Mouse (Mus musculus) brain, embryonic 18.5 days (tissue): Measurements from ENCODE around the gene Lrrc10b.

Experiments used
- DNase-seq: peaks from one replicate; pipeline ENCODE4 v3.0.0-alpha.2; 2012; ENCODE audit warnings: low read depth, low spot score

Gene Lrrc10b

GRCm38 (mm10) chr19:10456752-10457483 lies at the start of gene Lrrc10b:
Lrrc10b (minus strand) TSS chr19:10457473.
- peak; percentile 55 for DNase-seq

- DNase-seq: no peak
These were observed 45.3 kb upstream of the Lrrc10b start for GRCm38 (mm10) chr19:10502571-10502970.

DNA sequence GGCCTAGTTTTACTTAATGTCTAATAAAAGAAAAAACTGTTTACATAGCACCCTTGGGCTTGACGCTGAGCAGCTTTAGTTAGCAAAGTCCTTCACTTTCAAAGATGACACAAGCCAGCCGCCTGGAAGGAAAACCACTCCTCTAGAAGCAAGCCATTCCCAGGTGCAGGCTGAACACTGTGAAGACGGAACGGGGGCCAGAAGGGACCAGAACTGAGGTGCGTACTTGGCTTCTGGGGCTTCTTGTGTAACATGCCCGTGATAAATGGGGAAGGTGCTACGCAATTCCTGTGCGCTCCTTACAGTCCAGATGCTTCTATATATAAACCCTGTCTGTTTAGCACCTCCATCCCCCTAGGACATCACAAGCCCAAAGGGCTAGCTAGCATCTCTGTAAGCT lies 43.3 kb upstream of the Lrrc10b start:
- DNase-seq: no peak

- no peak for DNase-seq
These were observed 40.4 kb upstream of the Lrrc10b start for GRCm38 (mm10) chr19:10497512-10498160.

DNA sequence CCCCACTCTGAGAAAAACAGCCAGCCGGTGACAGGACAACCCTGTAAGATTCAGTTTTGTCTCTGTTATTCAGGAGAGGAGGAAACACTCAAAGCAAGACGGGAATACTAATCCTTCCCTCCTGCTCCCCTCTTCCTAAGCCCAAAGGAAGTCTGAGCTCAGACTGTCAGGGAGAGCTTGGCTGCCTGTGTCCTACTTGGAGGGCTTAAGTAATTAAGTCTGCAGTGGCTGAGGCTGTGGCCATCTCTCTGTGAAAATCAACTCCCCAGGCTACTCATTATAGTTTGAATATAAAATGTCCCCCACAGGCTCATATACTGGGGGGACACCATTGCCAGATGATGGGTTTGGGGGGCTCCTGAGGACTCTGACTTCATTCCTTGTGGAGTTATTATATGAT lies 39.7 kb upstream of the Lrrc10b start:
- no peak for DNase-seq

GRCm38 (mm10) chr19:10495670-10496069 lies 38.4 kb upstream of the Lrrc10b start:
- no peak for DNase-seq

GRCm38 (mm10) chr19:10486264-10486738 lies 29.0 kb upstream of the Lrrc10b start:
- DNase-seq: peak; percentile 36

GRCm38 (mm10) chr19:10482703-10483102 lies 25.4 kb upstream of the Lrrc10b start, which contains the start of gene Ppp1r32:
Ppp1r32 (minus strand) TSS chr19:10482928.
- DNase-seq: no peak

DNA sequence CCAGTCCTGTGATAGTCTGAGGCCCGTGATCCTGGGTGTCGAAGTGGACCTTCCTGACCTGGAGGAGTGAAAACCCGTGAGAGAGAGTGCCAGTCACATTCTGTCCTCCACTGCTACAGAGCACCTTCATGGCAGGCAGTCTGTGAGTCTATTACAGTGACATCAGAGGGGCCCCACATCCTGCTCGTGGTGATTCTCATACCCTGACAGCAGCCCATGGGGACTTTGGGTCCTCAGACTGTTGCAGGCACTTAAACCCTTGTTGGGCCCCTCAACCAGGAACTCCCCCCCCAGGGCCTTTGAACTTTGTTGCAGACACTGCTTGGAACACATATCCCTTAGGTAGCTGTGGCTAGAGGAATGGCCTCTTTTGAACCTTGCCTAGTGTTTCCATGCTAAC lies 22.3 kb upstream of the Lrrc10b start:
- no peak for DNase-seq

DNA sequence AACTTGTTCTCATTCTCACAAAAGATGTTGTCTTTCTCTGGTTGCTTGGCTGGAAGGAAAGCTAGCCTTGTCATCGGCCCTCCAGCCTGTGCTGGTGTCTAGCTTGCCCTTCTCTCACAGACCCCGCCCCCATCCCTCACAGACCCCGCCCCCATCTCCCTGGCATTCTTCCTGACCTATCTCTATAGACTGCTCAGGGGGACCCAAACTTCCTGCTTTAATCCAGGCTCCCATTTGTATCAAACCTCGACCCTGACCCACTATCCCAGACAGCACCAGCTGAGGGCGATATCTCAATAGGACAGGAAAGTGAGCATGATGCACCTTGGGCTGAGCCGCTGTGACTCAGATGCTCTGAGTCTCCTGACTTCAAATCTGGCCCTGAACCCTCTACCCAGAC lies 16.5 kb upstream of the Lrrc10b start:
- DNase-seq: no peak

GRCm38 (mm10) chr19:10472958-10473357 lies 15.7 kb upstream of the Lrrc10b start:
- DNase-seq: no peak

- no peak for DNase-seq
These were observed 11.9 kb upstream of the Lrrc10b start for GRCm38 (mm10) chr19:10469171-10469658.

DNA sequence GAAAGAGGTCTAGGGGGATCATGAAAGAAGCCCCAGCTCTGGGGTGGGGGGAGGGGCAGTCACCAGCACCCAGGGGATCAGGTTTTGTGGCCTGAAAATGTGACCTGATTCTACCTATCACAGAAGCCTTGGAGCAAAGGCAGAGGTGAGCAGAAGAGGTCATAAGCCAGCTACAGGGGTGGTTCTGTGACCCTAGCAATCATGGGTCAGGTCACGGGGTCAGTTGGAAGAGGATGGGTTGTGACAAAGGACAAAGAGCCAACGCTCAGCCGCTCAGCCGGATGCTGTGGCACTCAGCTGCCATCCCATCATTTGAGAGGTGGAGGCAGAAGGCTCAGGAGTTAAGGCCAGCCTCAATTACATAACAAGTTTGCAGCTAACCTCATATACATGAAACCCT lies 7.2 kb upstream of the Lrrc10b start:
- no peak for DNase-seq

DNA sequence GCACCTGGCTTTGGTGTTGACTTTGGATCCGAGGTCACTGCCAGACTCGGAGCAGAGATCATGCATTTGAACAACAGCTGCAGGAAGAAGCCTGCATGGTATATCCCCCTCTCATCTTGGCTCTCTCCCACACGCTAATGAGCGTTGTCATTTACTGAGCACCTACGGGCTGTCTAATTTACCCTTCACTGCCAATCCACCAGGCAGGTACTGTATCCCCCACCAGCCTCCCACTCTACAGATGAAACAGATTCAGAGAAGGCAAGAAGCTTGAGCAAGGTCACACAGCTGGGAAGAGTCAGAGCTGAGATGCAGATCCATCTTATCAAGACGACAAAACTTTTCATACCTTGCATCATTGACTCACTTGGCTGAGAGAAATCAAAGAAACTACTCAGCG lies 4.3 kb upstream of the Lrrc10b start:
- no peak for DNase-seq

DNA sequence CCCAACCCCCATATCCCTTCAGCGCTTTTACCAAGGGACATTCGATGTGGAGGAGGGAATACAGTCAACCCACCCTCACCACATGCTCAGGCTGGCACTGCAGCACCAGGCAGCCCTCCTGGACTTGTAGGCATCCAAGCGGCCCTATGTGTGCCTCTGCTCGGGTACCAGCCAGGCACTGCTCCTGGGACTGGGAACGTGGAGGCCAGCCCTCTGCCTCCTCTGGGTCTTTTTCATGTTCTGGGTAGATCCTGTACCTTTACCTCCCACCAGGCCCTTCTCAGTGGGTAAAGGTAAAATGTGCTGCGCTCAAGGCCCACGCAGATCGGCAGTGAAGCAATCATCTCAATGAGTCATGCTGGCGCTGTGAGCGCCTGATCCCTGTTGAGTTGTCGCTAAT lies 2.6 kb upstream of the Lrrc10b start:
- no peak for DNase-seq

GRCm38 (mm10) chr19:10458096-10458495 lies 823 bp upstream of the Lrrc10b start:
- DNase-seq: no peak

GRCm38 (mm10) chr19:10457484-10457800 lies 169 bp upstream of the Lrrc10b start:
- DNase-seq: peak; percentile 64

GRCm38 (mm10) chr19:10455437-10455806 lies 1.9 kb downstream of the Lrrc10b start:
- DNase-seq: no peak

DNA sequence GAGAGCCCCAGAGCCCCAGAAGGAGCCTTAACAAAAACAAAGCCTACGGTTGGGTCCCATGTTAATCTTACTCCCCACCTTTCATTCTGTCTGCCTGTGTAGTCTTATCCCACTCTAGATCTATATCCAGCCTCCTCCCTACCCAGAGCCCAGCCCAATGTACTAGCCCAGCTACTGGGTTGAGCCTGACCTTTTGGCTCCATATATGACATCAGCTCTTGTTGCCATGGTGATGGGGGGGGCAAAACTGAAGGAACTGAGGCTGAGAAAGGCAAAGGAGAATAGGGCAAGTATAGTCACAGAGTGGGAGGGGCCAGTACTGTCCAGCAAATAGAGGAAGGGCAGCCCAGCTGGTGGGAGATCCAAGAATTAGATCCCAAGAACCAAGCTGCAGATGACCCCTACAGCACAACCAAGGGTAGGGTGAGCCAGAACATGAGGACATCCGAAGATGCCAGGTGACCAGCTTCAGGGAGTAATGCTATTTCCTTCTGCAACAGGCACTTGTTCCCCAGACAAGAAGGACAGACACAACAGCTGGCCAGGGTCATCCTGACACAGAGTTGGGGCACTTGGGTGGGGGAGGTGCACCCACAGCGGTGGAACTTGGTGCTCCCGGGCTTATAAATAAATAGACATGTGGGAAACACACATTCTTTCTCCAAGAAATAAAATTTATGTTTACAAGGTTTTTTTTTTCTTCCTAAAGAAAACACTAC lies 2.4 kb downstream of the Lrrc10b start:
- no peak for DNase-seq

DNA sequence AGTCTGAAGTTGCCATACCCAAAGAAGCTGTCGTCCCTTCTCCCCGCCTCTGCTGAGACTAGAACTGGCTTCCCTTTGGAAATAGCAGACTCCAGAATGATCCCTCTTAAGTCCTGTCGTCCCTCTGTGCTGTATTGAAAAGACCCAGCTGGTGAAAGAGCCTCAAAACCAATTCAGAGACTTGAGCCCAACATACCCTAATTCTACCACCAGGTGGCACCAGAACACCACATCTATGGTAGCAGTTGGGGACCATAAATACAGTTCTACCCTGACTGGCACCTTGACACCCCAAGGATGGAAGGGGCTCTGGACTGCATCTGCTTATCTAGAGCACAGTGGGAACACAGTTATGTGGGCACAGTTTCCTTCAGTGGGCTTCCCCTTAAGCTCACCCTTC lies 7.6 kb downstream of the Lrrc10b start:
- DNase-seq: peak; percentile 64

DNA sequence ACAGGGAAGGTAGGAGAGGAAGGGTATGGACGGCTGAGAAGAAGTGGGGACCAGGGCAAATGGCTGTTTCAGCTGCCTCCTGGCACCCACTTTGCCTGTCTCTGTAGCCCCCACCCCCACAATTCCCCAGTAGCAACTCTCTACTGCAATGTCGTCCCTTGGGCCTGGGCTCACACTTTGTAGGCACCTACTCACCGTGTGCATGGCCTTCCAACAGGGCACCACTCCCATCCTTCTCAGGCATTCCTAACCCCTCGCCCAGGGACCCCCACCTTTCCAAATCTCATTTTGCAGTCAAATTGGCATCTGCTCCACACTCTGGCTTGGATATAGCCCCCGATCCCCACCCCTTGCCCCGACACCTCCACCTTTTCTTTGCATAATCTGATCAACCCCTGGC lies 8.1 kb downstream of the Lrrc10b start:
- DNase-seq: no peak

DNA sequence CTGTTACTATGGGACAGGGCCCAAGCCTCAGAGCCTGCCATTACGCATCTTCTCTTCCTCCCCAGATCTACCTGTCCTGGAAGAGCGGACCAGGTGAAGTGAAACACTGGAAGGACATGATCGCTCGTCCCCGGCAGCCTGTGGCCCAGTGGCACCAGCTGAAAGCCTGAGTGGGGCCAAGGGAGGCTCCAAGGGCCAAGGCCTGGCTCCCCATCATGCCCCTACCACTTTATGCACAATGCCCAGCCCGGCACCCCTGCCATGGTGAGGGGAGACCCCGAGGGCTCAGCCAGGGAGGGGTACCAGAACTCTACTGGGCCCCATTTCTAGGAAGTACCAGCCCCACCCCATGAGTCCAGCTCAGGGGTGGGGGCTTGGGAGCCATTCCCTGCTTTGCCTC lies 9.0 kb downstream of the Lrrc10b start:
- no peak for DNase-seq
